Mouse (Mus musculus) induced T-regulatory cell, adult 2 months (primary cell): ENCODE results near the gene Tagap.
"Not testable (repeated sequence)": the region's sequence is repeated elsewhere in the genome, so short reads cannot be mapped to it uniquely, and the experiment has no call there.

ENCODE experiments used
- DNase-seq: peaks from one replicate; pipeline ENCODE4 v3.0.0-alpha.2; 2012; ENCODE audit warnings: low read depth

The Tagap gene

DNA sequence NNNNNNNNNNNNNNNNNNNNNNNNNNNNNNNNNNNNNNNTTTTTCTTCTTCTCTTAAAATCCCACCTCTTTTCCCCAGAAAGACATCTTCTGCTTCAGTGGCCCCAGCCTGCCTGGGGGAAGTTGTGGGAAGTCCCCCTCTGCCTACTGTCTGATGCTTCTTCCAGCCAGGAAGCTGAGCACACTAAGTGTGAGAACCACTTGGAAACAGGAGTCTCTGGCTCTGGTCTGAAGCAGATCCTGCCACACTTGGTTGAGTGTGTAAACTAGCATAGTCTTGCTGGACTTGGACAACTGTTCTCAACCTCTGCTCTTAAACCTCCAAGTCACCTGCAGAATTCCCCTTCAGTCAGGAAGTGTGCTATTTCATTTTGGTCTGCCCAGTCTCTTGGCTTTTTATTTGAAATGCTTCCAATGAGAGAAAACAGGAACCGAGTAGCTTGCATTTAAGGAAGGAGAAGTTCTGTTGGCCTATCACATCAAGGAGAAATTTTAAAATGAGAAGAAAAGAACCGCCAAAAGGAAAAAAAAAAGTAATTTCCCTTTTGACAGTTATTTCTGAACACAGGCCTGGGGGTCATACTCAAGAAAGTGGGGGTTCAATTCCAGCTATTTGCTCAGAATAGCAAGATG lies 11.1 kb upstream of the Tagap start:
- no peak for DNase-seq

DNA sequence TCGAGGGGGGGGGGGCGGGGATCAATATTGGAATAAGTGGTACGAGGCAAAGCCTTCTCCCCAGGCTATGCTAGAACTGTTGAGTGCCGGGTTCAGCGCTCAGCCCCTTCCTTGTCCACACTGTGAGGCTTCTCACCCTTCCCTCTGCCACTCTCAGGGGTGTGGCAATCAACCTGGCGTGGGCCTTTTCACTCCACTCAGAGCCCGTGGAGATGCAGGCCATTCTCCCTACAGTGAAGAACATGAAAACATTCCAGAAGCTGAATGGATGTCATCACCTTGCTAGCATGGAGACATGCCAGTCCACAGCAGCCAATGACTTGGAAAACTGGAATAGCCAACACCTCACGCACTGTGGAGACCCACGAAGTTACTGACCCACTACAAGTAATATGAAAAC lies 10.0 kb upstream of the Tagap start:
- DNase-seq = no peak

DNA sequence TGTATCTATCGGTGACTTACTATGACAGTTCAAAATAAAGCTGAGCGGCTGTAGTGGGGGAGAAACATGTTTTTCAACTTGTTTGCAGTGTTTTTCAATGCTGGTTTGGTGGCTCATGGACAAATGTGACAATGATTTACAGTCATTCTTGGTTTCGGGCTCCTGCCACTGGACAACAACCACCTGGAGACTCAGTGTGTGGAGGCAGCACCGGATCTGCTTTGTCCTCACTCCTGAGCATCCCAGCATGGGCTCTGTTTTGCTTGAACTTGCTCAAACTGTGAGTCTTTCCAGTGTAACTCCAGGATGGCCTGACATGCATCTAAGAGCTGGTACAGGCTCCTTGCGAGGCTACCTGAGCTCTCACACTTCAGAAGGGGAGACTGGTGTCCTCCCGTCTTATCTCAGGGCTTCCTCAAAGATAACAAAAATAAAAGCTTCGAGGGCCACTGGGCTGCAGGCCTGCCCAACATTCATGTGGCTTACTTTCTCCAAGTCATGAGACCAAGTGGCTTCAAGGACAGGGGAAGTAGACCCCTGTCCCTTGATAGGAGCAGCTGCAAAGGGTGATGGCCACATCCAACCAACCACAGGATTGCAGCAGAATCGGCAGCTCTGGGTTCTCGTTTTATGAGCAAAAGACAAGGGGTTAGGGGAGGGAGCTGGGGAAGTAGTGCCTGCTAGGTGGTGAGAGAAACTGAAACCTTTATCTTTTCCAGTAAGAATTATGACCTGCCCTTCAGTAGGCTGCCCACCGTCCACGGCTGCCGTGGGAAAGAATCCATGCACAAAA lies 8.8 kb upstream of the Tagap start:
- DNase-seq = no peak

GRCm38 (mm10) chr17:7918355-7918754 lies 7.4 kb upstream of the Tagap start:
- DNase-seq = no peak

DNA sequence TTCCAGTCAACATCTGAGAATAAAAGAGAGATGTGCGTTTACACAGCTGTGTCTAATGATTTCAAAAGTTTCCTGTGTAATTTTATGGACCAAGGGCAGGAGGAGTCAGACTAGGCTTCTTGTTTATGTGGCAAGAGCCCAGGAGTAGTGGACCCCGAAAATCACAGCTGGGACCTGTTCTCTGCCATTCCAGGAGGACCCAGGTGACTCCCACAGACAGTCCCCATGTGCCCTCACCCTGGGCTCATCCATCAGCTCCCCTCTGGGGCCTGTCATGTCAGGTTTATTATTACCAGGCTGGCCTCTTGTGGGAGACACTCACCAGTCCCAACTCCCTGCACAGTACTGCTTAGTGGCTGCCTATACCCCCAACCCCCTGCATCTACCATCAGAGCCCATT lies 6.6 kb upstream of the Tagap start:
- no peak for DNase-seq

- no peak for DNase-seq
Observed at GRCm38 (mm10) chr17:7922564-7922963, 3.2 kb upstream of the Tagap start.

GRCm38 (mm10) chr17:7924185-7924725 lies 1.5 kb upstream of the Tagap start:
- no peak for DNase-seq

- DNase-seq = peak; percentile 98
Observed at GRCm38 (mm10) chr17:7927582-7928535, 2.1 kb downstream of the Tagap start.

DNA sequence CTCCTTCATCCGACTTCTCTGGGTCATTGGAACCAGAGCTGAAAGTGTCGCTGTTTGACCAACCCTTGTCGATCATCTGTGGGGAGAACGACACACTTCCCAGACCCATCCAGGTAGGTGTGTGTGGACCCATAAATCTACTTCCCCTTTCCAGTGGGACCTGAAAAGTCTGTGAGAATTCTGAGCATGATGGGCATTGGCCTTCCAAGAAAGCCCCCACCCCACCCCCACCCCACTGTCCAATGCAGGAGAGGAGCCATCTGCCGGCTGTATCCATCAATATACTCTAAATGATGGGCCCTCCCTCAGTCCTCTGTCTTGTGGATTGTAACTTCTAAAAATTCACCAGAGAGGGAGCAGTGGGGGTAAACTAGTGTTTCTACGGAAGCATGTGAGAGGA lies 2.9 kb downstream of the Tagap start:
- no peak for DNase-seq

GRCm38 (mm10) chr17:7929279-7929678 lies 3.5 kb downstream of the Tagap start:
- peak; percentile 87 for DNase-seq

DNA sequence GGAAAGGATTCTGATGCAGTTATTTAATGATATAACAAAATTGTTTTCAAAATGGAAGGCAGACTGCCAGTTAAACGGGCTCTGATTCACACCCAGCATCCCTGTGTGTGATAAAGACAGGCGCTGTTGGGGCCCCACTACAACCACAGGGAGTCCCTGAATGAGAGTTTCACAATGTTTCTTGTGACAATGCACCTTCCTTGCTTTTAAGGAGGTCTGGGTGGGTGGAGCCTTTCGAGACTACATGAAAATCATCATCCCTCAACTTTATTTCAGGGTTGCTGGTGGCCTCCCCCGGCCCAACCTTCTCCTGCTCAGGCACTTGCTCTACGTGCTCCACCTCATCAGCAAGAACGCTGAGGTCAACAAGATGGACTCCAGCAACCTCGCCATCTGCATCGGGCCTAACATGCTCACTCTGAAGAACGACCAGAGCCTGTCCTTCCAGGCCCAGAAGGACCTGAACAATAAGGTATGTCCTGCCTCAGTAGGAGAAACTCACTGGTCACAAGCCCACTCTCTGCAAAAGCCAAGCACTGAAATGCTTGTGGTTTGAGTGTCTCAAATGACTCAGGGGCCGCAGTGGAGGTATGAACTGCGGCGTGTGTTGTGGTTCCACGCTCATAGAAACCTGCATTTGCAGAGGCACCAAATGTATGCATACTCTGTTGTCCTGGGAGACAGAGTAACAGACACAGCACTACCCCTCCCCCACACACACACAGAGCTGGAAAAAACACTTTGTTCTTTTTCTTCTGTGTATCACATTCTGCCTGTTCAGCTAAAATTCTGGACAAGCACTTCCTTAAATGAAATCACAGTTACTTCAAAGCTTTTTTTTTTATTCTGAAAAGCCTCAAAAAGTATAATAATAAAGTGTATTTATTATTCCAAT lies 5.5 kb downstream of the Tagap start:
- peak; percentile 88 for DNase-seq

- DNase-seq = not testable (repeated sequence)
Observed at GRCm38 (mm10) chr17:7932121-7932520, 6.3 kb downstream of the Tagap start.

DNA sequence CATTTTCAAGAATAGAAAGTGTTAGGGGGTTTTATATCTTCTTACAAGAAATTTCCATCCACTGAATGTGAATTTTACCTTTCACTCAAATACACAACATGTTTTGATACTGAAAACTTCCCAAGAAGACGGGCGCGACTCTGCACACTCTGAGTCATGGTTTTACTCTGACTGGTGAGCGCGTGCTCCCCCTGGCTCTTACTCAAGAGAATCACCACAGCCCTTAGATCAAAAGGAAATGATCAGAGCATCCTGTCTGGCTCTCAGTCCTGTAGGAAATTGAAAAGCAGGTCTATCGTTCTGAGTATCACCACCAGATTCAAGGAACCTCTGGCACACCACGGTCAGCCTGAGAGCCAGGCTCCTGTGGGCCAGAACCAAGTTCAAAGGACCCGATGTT lies 13.8 kb downstream of the Tagap start:
- peak; percentile 93 for DNase-seq

- DNase-seq = peak; percentile 80
Observed at GRCm38 (mm10) chr17:7945117-7946052, 19.6 kb downstream of the Tagap start, which contains the start of gene Rsph3a. TSS of gene Rsph3a (plus strand) at chr17:7945614.

DNA sequence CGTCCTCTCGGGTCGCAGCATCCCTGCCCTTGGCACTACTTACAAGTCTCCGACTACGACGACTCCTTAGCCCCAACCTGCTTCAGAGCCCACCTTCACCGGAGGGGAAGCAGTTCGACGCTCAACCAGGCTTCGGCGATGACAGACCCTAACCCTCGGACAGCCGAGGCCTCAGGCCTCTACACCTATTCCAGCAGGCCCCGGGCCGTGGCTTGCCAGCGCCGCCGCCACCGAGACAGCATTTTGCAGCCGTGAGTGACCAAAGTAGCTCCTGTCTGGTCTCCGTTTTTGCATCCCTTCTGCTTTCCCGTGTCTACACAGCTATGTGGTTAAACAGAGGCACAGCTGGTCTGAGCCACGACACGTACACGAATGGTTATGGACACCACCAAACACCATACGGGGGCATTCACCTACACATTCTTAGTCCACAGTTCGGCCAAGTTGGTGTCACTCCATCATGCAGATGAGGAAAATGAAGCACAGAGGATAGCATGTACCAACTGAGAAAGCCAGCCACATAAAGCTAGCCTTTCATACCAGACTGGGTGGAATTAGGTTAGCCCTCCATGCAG lies 20.3 kb downstream of the Tagap start:
- not testable (repeated sequence) for DNase-seq

DNA sequence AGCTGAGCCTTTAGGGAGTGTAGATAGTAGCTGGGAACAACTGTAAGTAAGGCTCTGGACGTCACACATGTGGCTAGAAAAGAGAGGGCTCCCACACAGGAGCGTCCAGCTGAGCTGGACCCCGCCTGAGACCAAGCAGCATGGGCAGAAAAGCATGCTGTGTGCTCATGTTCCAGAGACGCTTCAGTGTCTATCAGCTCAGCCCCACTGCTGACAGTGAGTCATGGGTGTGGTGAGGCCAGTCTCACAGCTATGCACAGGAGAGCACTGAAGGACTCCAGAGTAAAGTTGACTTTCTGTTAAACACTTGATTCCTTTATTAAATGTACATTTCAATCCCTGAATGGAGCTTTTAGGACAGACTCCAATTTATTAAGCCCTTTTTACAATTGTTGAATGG lies 25.5 kb downstream of the Tagap start:
- not testable (repeated sequence) for DNase-seq

- not testable (repeated sequence) for DNase-seq
Observed at GRCm38 (mm10) chr17:7957242-7957641, 31.4 kb downstream of the Tagap start.

- not testable (repeated sequence) for DNase-seq
Observed at GRCm38 (mm10) chr17:7963333-7963732, 37.5 kb downstream of the Tagap start.

DNA sequence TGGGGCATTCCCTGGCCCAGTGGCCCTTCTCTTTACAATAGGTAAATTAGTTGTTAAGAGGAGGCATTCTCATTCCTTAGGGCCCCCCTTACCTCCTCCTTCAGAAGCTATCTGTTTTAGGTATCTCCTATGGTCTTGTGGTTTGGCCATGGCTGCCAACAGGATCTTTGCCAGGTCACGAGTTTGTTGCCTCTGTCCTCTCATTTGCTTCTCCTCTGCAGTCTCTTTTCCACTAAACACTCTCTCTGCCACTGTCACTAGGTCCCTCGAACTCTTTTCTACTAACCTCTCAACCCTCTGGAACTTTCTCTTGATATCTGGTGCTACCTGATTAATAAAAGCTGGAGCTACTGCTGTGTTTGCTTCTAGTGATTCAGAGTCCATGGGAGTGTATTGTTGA lies 38.6 kb downstream of the Tagap start:
- not testable (repeated sequence) for DNase-seq

DNA sequence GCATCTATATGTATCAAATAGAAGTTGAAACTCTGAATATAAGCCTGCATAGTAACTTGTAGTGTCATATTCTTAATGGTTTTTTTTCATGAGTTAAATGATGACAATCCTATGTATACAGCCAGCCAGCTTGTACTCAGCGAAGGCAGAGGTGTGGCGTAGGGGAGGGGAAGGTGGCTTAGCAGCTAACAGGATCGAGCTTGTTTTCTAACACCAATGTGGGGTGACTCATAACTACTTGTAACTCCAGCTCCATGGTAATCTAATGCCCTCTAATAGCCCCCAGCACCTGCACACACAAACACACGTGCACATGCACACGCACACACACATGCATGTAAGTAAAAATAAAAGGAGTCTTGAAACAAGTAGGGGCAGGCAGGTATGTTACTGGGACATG lies 42.7 kb downstream of the Tagap start:
- not testable (repeated sequence) for DNase-seq
